Mouse (Mus musculus) cerebellum, postnatal 14 days (tissue): ENCODE results near the gene Cdk1.
"Not testable (repeated sequence)": the region's sequence is repeated elsewhere in the genome, so short reads cannot be mapped to it uniquely, and the experiment has no call there.

Experiments
- DNase-seq, 2 experiments: peaks; one replicate each; pipeline ENCODE4 v3.0.0; 2021; ENCODE audit warnings: mixed read lengths in 2 of 2

Gene Cdk1

DNA sequence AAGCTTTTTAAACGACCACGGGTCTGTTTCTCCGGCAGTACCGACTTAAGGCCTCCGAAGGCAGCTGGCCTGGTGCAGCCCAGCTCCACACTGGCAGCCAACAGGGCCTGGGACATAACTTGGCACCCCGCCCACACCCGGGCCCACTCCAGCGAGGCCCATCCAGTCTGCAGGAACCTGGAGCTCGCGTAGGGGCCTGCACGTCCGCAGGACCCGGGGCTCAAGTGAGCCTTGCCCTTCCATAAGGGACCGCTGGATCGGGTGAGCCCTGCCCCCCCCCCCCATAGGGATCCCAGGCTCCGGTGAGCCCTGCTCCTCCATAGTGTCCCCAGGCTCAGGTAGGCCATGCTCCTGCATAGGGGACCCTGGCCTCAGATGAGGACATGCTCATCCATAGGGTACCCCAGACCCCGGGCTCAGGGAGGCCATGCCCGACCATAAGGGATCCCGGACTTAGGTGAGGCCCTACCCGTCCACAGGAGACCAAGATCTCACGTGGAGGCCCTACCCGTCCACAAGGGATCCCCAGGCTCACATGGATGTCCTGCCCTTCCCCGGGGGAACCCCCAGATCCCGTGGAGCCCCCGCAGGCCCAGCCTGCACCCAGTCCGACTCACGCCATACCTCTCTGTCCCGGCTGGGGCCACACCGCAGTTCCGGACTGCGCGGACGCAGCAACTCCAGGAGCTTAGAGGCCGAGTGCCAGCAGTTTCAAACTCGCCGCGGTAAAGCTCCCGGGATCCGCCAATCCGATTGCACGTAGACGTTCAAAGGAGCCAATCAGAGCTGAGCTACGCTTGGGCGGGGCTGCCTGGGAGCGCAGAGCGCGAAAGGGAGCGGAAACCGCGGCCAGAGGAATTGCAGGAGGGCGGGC, at the start of gene Cdk1:
Gene Cdk1 (minus strand): TSS at position 727 of the 874 bp plus-strand sequence.
- peak; percentile 96 to 97 for DNase-seq

DNA sequence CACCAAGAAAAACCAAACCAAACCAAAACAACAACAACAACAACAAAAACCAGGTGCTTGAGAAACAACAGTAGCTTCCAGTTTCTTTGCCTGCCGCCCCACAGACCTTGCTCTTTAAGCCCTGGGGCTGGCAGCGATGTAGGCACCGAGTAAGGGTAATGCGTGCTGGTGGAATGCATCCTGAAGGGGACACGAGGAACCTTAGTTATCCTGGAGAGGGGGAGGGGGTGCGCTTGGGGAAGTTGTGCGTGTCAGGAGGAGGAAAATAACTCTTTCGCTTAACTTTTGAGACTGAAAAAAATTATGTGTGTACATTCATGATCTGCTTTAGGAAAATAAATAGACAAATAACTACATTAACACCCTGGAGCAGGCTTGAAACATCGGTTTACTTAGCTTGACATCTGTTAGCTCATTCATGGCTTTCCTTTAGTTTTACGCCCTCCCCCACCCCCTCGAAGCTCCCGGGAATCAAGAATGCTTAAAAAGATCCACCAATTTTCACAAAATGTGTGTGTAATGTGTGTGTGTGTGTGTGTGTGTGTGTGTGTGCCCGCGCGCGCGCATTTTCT, 47.2 kb upstream of the Cdk1 start:
- peak; percentile 8 to 18 for DNase-seq

DNA sequence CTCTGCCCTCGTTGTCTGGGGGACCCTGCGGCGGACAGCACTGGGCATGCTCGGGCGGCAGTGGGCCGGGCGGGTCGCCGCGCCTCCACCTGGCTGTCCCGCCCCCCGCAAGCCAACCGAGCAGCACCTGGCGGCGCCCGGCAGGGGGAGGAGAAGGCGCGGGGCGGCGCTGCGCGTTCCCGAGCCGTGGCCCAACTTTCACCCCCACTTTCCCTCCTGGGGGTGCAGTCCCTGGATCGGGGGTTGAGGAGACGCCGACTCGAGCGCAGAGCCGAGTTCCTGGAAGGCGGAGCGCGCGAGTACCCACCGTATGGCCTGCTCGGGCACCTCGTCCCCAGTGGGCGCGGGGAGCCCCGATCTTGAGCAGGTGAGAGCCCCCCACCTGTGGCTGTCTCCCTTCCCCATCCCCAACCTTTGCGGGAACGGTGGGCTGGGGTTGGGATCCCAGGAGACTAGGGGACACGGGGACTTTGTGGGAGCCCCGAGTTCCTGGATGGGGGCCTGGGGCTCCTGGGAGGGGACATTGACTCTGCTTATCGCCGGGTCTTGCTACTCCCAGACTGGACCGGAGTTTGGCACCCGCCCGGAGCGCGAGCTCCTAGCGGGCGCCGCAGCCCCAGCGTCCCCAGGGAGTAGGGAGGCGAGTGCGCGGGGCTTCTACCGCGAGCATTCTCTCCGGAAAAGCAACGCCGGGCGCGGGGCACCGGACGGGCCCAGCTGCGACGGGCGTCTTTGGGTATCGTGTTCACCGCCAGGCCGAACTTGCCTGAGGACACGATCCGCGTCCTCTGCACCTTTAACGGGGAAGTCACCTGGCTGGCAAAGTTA, 46.2 kb upstream of the Cdk1 start, which contains the start of gene Ank3:
Gene Ank3 (plus strand): TSS at position 11 of the 828 bp plus-strand sequence.
- DNase-seq = peak; percentile 17 to 21

DNA sequence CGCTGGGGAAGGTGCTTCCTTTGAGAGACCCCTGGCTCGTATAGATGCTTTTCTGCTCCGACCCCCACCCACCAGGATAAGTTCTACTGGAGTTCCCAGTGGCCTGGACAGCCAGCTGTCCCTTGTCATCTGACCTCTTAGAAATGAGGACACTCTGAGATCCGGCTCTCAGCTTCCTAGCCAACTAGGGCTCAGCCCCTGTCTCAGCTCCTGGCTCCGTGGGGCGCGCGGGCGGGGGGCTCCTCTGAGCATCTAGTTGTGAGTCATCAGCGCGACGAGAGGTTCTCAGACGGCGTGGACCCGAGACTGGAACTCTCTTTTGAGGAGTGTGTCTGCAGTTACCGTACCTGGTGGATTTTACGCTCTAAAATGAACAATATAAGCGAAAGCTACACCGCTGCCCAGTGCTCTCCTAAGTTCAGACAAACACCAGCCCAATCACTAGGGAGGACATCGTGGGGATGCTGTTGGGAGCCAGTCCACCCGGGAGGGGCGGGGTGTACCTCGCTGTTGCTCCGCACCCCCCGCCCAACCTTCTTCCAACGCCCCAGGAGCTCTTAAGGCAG, 45.5 kb upstream of the Cdk1 start:
- peak; percentile 6 to 9 for DNase-seq

DNA sequence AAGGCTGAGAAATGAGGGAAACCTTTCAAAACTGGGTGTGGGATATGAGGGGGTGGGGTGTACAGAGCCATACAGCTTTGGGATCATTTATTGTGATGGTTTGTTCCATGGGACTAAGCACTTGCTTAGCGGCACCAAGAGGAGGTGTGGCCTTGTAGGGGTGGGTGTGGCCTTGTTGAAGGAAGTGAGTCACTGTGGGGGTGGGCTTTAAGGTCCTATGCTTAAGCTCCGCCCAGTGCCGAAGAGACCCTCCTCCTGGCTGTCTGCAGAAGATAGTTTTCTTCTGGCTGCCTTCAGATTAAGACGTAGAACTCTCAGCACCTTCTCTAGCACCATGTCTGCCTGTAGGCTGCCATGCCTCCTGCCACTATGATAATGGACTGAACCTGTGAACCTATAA, 36.8 kb upstream of the Cdk1 start:
- DNase-seq = no peak

DNA sequence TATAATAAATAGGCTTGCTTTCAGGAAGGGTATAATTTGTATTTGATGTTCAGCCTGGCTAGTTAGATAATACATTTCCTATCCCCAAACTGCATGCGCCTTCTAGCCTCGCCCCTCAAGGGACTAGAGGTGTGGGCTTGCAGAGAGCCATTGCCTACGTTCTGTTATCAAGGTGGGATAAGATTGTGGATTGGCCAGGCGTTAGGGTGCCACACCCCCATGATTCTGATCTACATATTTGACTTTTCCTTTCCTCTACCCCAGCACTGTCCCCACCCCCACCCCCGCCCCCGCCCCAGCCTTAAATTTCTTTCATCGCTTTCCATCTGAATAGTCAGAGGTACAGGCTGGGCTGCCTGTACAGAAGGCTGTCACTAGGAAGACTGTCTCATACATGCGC, 34.0 kb upstream of the Cdk1 start:
- no peak for DNase-seq

DNA sequence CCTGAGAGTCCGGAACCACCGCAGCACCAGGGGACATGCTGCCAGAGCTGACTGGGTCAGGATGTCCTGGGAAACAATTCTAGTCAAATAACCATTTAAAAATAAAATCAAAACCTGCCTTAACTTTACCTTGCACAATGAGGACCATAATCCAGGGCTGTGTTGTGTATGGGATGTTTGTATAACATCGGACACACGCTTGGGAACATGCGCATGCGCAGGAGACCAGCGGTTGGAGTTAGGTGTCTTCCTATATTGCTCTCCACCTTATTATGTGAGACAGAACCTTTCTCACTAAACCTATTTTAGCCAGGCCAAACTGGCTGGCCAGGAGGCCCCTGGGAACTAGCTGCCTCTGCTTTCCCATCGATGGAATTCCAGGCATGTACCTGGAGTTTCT, 32.4 kb upstream of the Cdk1 start:
- no peak for DNase-seq

DNA sequence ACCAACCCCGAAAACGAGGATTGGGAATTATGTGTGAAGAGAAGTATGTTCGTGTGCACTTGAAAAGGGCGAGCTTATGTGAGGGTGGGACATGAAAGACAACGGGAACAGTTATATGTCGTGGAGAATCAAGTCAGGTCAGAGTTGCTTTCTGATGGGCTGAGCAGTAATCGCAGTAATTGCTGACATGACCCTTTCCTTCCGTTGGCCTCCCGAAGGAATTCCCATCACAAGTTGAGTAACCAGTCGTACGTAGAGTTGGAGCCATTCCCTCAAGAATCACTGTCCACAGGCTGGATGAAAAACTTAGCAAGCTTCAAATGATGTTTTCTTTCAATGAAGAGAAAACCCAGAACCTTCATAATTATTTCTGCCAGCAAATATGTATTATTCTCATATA, 31.9 kb upstream of the Cdk1 start:
- DNase-seq = no peak

DNA sequence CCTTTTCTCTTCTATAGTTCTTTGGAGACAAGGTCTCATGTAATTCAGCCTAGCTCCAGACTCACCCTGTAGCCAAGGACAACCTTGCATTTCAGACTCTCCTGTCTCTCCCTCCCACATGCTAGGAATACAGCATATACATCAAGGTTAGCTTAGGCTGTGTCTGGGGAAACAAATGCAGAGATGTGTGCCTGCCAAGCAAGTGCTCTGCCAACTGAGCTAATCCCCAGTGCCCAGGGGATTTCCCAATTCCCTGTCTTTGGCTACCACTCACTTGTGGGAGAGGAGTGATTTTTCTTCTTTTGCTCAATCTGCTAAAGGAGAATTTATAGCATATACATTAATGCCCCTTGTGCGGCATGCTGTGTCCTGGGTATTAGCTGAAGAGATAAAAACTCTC, 30.4 kb upstream of the Cdk1 start:
- no peak for DNase-seq

DNA sequence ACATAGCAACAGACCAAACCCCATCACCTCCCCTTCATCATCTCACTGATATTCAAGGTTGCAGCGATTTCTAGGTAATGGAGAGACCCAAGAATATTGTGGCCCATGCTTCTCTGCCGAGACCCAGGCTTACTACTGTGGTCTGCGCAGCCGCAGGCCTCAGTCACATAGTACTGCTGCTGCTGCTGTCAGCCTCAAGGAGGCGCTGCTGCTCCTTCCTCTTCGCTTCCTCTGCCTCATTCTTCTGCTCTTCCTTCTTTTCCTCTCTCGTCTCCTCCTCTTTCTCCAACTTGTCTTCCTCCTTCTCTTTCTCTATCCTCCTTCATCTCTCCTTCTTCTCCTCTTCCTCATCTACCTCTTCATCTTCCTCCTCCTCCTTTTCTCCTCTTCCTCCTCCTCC, 22.4 kb upstream of the Cdk1 start:
- DNase-seq = no peak

DNA sequence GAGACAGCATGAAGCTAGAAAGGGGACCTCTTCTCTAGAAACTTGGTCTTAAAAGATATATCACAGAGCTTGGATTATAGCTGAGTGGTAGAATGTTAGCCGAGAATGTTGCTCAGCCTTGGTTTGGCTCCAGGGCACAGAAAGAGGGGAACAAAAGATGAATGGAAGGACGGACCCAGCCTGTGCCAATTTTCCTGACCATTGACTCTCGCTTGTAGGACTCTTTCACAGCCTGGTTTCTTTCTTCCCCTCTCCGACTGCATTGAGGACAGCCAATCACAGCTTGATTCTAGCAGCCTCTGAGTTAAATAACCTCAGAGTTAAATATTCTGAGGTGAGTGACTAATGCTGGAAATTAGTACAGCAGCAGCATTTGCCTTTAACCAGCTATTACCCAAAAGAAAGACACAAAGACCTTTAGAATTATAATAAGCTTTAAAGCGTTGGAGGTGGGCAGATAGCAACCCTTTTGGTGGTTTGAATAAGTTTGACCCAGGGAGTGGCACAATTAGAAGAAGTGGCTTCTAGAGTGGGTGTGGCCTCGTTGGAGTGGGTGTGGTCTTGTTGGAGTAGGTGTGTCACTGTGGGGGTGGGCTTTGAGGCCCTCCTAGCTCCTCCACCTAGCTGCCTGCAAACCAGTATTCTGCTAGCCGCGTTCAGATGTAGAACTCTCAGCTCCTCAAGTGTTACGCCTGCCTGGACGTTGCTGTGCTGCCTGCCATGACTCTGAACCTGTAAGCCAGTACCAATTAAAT, 21.2 kb upstream of the Cdk1 start:
- no peak for DNase-seq

DNA sequence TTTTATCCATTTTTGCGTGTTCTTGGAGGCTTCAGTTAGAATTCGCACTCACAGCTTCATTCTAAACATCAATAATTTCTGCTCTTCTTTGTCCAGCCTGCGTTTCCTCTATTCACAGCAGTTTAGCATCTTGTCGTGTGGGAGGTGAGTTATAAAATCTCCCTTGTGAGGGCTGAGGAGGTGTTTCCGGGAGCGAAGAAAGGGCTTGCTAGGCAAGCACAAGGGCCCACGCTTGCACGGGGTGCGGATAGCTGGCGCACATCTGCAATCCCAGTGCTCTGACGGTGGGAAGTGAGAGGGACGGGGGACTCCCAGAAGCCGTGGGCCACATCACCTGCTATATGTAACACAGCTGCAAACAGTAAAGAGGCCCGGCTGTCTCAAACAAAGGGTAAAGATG, 19.3 kb upstream of the Cdk1 start:
- DNase-seq = no peak

DNA sequence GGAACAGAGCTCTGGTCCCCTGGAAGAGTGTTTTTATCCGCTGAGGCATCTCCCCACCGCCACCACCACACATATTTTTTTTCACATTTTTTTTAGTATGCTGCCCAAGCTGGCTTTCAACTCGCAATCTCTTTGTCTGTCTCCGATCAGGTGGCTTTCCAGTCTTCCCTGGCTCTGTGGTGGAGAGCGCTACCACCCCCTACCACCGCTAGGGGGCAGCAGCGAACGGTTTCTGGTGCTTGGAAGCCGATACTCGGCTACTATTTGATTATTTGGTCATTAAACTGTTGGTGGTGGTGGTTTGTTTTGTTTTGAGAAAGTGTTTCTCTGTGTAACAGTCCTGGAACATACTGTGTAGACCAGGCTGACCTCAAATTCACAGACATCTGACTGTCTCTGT, 18.7 kb upstream of the Cdk1 start:
- DNase-seq = peak; percentile 62 to 73

DNA sequence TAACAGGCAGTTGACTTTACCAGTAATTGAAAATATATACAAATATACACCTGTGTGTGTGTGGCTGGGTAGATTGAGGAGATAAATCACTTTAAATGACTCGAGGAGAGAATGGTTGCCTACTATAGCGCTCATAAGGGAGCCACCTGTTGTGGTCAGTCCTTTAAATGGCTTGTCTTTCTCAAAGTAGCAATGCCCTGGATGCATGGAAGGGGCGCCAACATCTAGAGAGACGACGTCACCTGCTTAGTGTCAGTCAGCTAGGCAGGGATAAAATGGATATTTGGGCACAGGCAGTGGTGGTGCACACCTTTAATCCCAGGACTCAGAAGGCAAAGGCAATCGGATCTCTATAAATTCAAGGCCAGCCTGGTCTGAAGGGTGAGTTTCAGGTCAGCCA, 16.6 kb upstream of the Cdk1 start:
- no peak for DNase-seq

DNA sequence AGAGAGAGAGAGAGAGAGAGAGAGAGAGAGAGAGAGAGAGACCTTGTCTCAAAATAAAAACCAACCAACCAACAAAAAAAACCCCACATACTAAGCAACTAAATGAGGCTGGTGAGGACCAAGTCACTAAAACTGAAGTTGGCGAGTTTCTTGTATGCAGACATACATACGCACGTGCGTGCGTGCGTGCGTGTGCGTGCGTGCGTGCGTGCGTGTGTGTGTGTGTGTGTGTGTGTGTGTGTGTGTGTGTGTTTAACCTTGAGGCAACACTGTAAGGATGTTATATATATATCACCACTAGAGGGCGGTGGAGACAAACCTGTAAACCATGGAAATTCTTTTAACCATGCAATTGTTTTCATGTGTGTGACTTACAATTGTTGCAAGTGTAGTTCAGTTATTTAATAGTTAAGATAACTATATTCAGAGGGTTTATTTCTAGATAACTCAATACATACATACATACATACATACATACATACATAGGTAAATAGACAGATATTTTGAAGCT, 14.2 kb upstream of the Cdk1 start:
- DNase-seq = peak in 1 of 2 experiments; percentile 22

DNA sequence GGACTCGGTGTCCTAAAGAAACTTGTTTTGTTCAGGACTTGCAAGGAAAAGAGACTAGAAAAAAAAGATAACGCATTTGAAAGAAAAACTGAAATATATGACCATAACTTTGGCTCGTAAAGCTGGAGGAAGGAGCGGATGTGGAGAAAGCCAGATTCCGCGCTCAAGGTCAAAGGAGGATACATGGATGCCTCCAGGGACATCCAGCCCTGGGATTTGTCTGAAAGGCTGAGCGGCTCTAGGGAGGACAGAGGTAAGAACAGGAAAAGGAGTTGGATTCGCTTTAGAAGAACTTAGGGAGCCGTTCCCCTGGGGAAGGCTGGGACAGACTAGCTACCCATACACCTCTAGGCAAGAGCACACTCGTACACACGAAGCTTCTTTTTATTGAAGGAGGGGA, 13.5 kb upstream of the Cdk1 start:
- no peak for DNase-seq

DNA sequence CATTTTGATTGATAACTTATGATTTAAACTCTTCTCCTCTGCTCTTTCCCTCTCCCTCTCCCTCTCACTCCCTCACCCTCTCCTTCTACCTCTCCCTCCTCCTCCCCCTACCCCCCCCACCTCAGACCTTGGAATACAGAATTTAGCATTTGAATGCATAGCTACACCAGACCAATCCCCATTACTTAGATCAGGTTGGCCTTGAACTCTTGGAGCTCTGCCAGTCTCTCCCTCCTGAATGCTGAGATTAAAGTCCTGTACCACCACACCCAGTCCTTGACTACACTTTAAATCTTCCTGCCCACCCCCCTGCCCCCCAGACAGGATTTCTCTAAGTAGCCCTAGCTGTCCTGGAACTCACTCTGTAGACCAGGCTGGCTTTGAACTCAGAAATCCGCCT, 6.9 kb upstream of the Cdk1 start:
- no peak for DNase-seq

DNA sequence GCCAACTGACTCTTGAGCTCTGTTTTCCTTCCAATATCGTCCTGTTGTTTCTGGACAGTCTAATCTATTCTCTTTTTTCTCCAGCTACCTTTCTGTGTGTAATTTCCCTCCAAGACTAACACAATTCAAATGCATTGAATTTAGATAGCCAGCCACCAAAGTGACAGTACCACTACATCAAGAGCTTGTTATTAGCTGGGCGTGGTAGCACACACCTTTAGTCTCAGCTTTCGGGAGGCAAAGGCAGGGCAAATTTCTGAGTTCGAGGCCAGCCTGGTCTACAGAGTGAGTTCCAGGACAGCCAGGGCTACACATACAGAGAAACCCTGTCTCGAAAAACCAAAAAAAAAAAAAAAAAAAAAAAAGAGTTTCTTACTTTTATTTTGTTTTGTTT, 345 bp upstream of the Cdk1 start:
- not testable (repeated sequence) for DNase-seq

DNA sequence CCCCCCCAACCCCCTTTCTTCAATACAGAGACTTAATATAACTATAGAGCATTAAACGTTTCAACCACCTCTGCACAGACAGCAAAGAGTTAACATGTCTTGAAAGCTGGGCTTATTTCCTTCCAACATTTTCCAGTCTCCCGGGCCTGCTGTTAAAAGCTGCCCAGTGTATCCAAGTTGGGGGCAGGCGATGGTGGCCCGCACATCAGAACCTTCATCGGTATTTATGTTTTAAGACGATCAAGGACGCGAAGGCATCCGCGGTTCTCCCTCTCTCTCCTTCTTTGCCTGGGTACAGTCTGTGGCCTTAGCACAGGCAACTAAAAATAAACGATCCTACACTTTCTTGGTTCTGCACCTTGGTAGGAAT, 911 bp downstream of the Cdk1 start:
- DNase-seq = no peak

DNA sequence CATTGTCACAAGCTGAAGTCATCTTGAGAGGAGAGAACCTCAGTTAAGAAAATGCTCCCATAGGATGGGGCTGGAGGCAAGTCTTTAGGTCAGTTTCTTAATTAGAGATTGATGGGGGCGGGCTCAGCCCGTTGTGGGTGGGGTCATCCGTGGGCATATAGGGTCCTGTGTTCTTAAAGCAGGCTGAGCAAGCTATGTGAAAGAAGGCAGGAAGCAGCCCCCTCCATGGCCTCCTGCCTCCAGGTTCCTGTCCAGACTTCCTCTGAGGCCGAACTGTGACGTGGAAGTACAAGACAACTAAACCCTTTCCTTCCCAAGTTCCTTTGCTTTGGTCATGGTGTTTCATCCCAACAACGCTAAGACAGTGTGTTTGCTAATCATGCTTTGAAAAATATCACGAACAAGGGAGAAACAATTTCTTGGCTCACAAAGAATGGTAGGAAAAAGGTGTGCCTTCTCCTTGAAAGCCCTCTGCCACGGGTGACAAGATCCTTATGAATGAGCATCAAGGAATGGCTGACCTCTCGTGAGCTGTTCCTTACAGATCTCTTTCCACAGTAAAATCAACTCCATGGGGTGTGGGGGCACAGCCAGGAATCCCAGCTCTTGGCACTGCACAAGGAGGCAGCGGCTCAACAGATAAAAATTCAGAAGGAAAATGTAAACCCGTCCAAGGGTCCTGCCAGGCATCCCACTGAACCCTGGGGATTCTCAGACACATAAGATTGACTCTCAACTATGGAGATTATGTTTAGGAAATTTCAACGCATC, 1.5 kb downstream of the Cdk1 start:
- DNase-seq = peak; percentile 27 to 29

DNA sequence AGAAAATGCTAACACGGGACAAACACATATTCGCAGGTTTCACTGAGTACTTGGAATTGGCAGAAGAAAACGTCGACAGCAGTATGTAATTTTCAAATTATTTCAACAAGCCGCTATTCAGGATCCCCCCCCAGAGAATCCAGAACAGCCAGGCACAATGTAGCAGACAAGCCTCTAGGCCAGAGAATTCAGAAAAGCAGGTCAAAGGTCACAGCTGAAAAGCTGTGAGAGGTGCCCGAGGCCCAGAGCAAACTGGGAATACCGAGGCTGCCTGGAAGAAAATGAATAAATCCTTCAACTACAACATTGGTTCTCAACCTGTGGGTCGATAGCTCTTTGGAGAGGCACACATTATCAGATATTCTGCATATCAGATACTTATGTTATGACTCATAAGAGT, 4.5 kb downstream of the Cdk1 start:
- DNase-seq = no peak

DNA sequence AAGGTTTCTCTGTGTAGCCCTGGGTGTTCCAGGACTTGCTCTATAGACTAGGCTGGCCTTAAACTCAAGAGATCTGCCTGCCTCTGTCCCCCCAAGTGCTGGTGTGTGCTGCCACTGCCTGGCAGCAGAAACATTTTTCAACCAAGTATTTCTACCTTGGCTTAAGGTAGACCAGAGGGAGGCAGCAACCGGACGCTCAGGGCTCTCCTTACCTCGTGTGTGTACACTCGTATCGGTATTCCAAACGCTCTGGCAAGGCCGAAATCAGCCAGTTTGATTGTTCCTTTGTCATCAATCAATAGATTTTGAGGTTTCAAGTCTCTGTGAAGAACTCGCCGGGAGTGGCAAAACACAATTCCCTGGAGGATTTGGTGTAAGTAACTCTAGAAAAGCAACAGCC, 10.4 kb downstream of the Cdk1 start:
- DNase-seq = no peak
